Mouse (Mus musculus) retina, adult 2 months (tissue): ENCODE data around the gene Noc3l.

Source experiments
- DNase-seq: peaks from one replicate; pipeline ENCODE4 v3.0.0-alpha.2; 2012; ENCODE audit warnings: low read depth, low spot score

The Noc3l gene

DNA sequence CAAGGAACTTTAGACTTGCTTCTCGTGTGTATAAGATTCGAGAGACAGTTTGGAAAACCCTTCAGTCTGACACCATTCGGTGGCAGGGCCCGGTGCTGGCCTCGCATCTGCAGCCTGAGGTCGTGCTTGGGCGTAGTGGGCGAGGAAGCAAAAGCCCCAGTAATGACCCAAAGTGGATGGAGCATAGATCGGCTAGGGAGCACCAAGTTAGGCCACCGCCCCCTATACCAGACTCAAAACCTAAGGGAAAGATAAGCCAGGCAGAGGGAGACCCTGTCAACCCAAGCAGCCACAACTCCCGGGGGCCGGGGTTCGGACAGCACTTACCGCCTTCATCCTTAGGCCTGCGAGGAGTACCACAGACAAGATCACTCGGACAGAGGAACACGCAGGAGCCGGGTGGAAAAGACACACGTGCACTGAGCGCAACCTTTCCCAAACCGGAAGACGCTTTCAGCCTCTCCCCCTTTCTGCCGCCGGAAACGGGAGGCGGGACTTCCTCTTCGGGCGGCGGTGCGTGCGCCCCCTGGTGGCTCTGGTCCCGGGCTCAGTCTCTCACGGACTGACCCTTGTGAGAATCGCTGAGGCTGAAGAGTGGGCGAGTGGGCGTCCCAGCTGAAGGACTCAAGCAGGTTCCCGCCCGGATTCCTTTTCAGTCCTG lies at the start of gene Noc3l:
TSS of gene Noc3l (minus strand) at position 472 of the 661 bp plus-strand sequence.
- DNase-seq, result peak; percentile 80

DNA sequence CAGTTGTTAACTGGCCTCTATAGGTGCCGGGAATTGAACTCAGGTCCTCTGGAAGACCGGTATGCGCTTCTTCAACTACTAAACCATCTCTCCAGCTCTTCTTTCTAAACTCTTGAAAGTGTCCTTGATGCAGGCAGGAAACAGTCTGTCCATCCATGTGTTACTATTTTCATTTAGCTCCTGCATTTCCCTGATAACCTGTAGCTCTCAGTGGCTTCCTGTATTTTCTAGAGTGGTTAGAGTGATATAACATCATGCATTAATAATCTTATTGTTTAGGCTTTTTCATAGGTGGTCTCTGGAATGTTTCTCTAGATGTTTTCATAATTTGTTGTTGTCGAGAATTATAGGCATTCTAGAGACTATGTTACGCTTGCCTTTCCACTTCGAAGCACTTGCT lies 43.5 kb upstream of the Noc3l start:
- no peak for DNase-seq

DNA sequence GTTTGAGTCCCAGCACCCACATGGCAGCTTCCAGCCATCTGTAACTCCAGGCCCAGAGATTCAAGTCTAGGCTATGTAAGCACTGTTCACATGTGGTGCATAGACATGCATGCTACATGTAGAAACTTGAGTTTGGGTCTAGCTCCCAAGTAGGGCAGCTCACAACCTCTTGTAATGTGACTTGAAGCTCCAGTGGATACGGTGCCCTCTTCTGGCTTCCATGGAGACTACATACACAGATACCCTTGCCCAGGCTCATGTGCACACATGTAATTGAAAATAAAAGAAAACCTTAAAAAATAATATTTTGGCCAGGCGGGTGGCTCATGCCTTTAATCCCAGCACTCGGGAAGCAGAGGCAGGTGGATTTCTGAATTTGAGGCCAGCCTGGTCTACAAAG lies 39.2 kb upstream of the Noc3l start:
- DNase-seq, result no peak

DNA sequence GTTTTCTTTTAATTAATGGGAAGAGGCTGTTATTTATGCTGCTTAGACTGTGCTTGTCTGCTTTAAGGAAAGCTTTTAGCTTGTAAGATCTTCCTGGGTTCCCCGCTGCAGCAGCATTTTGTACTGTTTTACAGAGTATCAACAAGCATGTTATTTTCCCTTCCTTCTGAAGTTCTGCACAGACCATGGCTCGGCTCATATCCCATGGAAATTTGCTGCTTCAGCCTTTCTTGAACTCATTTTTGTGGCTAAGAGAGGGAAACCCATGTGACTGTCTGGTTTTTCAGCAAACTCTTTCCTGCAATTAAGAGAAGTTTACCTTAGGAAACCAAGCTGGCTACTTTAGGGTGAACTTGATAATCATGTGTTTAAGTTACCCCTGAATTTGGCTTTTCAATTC lies 27.3 kb upstream of the Noc3l start:
- no peak for DNase-seq

DNA sequence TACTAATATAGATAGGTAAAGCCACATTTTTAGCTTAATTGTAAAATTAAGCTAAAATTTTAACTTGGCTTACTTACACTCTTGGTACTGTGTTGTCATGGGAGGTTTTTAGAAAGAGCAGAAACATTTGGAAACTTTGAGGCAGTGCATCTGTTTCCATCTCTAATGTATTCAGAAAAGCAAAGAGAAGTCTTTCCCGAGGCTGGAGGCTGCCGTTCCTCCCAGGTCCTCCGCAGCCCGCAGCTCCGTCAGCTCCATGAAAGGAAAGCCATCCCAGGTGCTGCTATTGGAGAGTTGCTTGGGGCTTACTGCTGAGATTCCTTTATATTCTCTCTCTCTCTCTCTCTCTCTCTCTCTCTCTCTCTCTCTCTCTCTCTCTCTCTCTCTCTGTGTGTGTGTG lies 25.8 kb upstream of the Noc3l start:
- no peak for DNase-seq

DNA sequence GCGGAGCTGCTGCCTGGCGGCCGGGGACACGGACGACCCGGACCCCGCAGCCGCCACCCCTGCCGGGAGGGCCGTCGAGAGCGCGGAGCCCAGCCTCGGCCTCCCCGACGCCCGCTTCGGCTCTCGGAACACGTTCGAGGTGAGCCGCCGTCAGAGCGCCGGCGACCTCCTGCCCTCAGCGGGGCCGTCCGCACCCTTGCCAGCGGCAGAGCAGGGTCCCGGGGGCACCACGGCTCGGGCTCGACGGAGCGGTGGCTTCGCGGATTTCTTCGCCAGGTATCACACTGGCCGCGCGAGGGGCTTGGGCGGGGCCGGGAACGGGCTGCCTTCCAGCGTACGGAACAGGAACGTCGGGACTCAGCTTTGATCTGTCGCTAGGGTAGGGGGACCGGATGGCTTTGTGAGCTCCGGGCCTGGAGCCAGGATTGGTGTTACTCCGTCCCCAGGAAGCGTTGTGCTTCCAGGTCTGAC lies 18.2 kb upstream of the Noc3l start:
- DNase-seq, result no peak

DNA sequence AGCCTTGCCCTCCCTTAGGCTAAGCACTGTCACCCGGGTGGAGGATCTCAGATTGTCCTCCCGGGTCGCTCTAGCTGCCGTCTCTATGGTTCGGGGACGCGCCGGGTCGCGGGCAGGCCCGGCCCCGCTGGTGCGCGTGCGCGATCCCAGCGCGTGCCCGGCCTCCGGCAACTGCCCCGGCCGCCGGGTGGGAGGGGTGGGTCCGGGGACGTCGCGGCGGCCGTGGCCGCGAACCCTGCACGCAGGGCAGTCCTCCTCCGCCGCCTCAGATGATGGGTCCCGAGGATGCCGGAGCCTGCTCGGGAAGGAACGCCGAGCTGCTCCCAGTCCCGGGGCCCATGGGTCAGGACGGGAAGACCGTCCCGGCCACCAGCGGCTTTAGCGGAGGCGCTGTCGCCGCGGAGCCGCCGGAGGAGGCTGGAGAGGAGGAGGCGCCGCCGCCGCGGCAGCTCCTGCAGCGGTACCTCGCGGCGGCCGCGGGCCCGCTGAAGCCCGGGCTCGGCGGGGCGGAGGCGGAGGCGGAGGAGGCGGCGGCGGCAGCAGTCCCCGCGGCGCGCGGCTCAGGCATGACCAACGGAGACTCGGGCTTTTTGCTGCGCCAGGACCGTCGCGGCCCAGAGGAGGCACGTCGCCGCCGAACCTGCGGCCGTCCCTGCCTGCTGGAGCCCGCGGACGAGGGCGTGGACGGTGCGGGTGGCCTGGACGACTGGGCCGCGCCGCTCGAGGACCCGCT lies 17.6 kb upstream of the Noc3l start, which contains the start of gene Tbc1d12:
TSS of gene Tbc1d12 (plus strand) at position 142 of the 733 bp plus-strand sequence.
- peak; percentile 93 for DNase-seq

DNA sequence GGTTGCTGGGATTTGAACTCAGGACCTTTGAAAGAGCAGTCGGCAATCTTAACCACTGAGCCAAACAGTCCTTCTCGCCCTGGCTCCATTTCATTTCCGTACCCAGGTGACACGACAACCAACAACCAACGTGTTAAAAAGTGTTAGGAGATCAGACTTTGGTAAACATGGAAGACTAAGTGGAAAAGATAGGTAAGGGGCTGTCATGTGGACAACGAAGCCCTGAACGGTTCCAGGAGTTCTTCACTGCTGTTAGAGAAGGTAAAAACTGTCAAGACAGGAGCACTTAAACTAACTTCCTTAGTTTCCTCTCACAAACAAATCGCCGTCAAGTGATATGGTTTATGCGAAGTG lies 17.0 kb upstream of the Noc3l start:
- DNase-seq, result no peak

DNA sequence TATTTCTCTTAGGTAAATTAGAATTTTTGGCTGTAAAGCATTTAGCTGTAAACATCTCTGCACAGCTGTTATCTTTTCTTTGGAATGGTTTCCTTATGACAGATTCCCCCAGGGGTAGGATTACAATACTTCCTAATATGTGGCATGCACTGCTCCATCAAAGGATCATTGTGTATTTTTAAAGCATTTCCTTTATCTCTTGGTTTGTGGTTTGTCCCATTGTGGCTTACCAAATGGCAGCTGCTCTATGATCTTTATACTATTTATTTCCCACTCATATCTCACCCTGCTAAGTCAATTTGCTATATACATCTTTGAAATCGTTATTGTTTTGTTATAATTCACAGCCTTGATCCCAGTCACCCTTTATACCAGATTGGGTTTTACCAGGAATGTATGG lies 14.2 kb upstream of the Noc3l start:
- no peak for DNase-seq

DNA sequence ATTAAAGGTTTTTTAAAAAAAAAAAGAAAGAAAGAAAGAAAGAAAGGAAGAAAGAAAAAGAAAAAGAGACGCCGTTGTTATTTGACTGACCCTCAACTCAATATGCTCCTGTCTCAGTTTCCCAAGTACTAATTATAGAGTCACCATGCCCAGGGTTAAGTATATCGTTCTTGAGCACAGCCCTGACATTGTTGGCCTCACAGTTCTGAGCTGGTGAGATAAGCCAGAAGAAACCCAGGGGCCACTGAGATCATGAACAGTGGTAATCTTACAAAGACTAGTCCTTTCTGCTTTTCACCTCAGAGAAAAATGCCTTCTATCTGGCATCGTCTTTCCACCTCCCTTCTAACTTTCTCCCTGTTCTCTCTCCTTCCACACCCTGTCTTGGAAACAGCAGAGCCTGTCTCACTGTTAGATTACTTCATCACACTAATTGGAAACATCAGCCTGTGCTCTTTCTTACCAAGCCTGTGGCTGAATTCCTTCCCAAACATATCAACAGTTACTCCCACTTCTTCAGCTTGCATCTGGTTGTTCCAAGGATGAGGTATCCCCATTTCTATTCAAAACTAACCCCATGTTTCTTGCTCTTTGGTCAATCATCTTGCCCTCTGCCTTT lies 1.3 kb upstream of the Noc3l start:
- no peak for DNase-seq

DNA sequence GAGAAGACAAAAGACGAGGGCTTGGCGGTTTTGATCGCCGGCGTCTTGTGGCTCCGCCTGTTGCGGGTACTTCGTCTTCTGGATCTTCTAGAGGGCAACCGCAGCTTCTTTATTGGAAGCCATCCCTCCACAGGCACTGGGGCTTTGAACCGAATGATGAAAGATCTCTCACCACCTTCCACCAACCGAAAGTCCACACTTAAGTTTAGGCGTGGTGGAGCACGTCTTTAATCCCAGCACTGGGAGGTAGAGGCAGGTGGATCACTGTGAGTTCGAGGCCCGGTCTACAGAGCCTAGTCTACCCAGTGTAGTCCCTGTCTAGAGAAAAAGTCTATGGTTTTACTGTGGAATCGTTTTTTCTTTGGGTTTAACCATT lies 378 bp upstream of the Noc3l start:
- DNase-seq, result no peak

DNA sequence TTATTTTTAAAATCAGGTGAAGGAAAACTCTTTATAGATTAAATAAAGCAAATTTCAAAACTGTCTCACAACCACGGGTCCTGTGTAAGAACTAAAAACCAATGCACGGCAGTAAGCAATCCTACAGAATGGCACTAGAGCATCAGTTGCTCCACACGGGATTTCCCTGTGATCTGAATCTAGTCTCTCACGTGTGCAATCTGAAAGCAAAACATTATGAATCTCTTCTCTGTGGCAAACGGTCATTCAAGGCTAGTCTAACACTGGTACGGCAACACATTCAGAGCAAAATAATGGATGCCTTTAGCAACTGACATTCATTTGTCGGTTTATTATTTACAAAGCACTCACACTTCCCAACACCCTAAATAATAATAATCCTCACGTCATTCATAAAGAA lies 846 bp downstream of the Noc3l start:
- no peak for DNase-seq

DNA sequence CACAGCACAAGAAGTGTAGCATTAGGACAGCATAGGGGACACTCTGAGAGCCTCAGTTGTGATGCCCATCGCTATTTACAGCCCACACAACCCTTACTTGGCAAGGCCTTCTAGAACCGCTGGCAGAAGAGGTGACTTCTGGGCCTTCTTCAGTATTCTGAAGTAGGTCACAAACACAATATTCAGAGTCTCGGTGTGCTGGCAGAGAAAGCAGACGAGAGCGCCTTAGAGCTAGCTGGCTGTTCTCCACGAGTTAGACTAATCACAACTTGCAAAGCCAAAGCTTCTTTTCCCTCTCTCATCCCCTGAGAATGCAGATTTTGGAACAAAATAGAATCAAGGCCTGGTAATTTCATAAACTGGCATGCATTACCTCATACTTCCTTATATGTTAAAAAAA lies 20.2 kb downstream of the Noc3l start:
- no peak for DNase-seq

DNA sequence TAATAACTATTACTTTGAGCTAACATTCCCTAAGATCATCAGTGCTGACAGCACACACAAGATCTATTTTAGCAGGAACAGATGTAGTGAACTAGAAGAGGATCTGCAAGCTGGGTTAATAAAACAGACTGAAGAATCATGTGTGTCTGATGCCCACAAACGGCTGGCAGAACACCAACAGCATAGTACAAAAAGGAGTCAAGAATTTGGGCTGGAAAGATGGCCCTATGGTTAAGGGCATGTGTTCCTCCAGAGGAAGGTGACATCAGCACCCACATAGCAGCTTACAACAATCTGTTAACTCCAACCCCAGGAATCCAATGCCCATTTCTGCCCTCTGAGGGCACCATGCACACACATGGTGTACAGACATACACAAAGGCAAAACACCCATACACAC lies 20.7 kb downstream of the Noc3l start:
- no peak for DNase-seq

DNA sequence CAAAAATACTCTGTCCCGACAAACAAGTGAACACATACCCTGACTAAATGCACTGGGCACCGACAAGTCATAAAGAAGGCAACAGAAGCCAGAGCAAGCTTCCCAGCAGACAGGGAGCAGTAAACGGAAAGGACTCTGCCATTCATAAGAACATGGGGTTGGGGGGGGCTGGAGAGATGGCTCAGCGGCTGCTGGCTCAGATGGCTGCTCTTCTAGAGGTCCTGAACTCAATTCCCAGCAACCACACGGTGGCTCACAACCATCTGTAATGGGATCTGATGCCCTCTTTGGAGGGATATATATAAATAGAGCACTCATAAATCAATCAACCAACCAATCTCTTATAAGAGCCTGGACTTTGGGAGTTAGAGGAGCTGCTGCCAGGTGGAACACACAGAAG lies 22.5 kb downstream of the Noc3l start:
- DNase-seq, result no peak

DNA sequence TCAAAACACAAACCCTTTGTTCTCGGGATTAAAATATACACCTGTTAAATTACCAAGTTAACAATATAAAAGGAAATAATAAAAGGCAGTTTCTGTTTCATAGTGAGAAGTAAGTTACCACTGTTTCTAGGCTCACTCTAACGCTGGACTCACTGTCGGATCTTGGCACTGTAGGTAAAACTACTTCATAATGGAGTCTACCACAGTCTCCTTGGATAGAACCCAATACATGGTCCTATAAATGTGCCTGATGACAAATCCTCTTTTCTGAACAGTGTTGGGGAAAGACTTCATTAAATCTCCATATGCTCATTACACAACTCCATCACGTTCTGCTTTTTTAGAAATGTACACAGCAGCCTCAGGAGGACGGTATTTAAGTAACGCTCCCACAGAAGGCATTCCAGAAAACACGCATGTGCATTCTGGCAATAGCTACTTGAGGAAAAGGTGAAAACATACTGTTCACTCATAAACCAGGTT lies 25.4 kb downstream of the Noc3l start:
- no peak for DNase-seq

DNA sequence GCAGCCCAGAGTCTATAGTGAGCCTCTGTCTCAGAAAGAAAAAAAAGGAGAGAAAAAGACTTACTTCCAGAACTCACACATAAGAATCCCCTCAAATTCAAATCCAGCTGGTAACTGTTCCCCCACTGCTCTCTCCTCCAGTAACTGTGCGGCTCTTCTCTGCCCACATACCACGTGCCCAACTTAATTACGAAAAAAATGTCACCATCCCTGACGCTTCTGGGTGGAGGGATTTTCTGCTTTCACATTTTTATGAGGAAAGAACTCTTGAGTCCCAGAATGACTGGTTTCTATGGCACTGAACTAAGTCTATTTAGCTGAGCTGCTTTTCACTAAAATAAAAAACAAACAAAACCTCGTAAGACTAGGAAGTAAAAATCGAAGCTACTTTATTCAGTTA lies 31.3 kb downstream of the Noc3l start:
- DNase-seq, result no peak

DNA sequence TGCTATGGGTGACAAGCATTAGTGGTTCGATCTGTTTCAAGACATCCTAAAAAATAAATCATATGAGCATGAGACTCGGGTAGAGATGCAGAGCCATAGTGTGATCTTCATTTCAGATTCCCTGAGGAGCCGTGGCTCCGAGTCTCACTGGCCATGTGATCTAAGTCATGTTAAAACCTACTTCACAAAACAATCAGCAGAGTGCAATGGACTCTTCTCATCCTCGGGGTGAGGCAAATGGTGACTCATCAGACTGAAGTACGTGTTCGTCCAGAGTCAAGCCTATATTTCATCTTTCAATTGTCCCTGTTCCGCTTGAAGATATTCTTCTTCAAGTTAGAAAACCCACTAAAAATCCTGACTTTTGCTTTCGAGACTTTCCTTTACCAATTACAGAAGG lies 35.5 kb downstream of the Noc3l start:
- DNase-seq, result no peak

DNA sequence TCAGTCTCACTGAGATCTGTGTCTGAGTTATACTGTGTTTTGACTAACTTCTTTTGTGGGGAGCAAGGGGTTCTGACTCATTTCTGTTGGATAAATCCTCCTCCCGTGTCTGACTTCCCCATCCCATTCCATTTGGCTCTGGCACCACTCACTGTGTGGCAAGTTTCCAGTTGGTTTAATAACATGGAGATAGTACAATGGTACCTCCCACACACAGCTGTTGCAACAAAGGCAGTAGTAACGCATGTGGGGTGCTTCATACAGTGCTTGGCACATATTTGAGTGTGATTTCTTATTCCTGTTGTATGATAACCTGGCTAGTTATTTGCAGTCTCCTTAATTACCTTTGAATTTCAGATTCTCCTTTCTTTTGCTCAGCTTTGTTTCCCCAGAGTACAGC lies 40.2 kb downstream of the Noc3l start:
- DNase-seq, result no peak

DNA sequence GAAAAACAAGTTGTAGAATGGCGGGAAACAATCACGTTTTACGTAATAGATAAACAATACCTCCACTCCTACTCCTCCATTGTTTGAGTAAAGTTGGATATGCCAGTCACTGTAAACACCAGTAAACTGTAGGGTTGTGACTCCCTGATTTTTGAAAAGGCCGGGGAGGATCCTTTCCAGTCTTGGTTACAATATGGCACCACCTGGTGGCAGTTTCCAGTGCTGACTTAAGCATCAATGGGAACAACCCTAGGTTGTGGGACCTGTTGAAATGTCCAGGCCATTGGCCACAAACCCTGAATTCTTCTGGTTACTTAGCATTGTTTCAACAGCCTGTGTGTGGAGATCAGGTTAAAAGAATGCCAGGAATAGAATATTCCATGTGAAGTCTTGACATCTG lies 43.5 kb downstream of the Noc3l start:
- DNase-seq, result peak; percentile 25

DNA sequence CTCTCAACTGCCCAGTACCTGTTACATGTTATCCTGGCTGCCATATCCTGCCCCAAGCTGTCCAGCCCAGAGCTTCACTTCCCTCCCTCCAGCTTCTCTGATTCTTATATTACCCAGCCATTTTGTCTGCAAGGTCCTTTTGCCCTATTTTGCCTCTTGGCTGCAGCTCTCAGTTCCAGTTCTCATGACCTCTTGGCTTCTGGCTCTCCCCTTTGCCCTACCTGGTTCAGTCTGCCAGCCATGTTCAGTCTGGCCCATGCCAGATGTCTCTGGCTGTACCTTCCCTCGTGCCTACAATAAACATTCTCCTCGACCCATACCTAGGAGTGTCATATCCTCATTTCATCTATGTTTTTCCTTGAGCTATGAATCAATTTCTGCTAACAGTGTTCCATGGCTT lies 52.7 kb downstream of the Noc3l start:
- no peak for DNase-seq

DNA sequence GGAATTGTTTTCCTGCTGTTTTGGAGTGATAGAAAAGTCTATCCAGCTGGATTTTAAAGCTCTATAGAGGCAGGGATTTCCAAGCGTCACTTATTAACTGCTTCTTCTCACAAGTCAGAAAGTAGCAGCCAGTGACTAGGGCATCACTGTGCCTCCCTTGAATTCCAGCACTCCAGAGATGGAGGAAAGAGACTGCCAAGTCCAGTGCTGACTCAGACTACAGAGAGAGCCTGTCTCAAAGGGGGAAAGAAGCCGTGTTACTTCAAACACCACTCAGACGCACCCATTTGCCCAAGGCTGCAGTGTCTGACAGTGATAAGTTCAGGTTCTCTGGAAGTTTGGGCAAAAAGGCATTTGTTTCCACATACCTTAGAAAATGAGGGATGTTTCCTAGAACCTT lies 58.6 kb downstream of the Noc3l start:
- DNase-seq, result no peak
